Mouse (Mus musculus) cerebellum, adult 2 months (tissue): Measurements from ENCODE around the gene Palld.

Source experiments
- CTCF ChIP-seq: fragments of 200-500 bp; IDR thresholded peaks from 2 replicates; pipeline ENCODE4 v1.5.1; 2011; ENCODE audit warnings: low read depth, mild to moderate bottlenecking, control low read depth, low read length, moderate library complexity, borderline replicate concordance; ENCODE audit not compliant: insufficient read depth
- POLR2A ChIP-seq: fragments of 200-500 bp; IDR thresholded peaks from 2 replicates; pipeline ENCODE4 v1.6.1; 2011; ENCODE audit warnings: low read length, control low read depth, borderline replicate concordance; ENCODE audit not compliant: insufficient read depth

- TF ChIP-seq POLR2A (no peak), CTCF (no peak)
These were observed 343.0 kb downstream of the Palld start for GRCm38 (mm10) chr8:61559450-61559849.
